19 mouse cellular contexts compared by ENCODE assay signal in the genomic region with DNA sequence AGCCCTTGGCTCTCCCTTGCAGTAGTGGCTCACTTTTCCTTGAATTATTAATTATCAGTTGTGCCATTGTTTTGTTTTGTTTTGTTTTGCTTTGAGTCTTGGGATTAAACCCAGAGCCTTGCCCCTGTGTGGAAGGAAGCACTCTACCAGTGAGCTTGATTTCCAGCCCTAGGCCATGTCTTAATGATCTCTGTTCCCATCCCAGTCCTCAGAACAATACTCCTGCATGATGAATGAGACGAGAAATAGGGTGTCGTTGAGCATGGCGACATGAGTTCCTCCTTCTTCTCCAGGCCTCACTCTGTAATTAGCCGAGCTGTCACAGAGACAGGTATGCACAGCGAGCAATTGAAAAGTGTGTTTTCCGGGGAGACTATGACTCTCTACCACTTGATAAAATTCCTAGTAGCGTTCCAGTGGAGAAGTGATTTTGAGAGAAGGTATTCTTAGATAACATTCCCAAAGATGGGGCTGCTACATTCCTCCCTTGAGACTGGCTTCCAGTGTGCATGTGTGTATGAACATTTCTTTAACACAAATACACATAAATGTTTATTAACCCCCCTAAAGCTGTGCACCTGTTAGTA.
DNase-seq lines count a peak whose midpoint lies in the region; ATAC-seq and TF ChIP-seq lines count a peak whose summit lies in the region.
"Had no signal": no experiment of that assay in that cellular context is flagged by ENCODE, and none has a peak within 500 bp of the region (broad histone marks: within the 10 kb centered on the region; RNA-seq: fewer than 3 reads in every experiment).

No protein-coding gene starts in this region.

- H3K4me3 ChIP-seq in heart, embryonic 13.5 days = no peak overlapping the region
- no peak overlapping the region for H3K4me3 ChIP-seq in hindbrain, embryonic 12.5 days
- no peak overlapping the region for H3K4me3 ChIP-seq in hindbrain, embryonic 10.5 days
- no peak overlapping the region for H3K4me3 ChIP-seq in lung, postnatal 0 days (ENCODE audit: low read depth, low read length)
- H3K4me3 ChIP-seq in midbrain, embryonic 15.5 days = no peak overlapping the region
- H3K4me3 ChIP-seq: gastrocnemius, adult 2 months; kidney, embryonic 15.5 days; limb, embryonic 13.5 days; liver, embryonic 12.5 days; myocyte; neural tube, embryonic 13.5 days had no signal

- no peaks in the 10 kb centered on the region for H3K36me3 ChIP-seq in heart, embryonic 13.5 days
- H3K36me3 ChIP-seq in hindbrain, embryonic 12.5 days = no peaks in the 10 kb centered on the region
- H3K36me3 ChIP-seq in hindbrain, embryonic 10.5 days = no peaks in the 10 kb centered on the region
- H3K36me3 ChIP-seq in lung, postnatal 0 days (ENCODE audit: insufficient read depth, low read length) = no peaks in the 10 kb centered on the region
- no peaks in the 10 kb centered on the region for H3K36me3 ChIP-seq in midbrain, embryonic 15.5 days (replicated peaks)
- H3K36me3 ChIP-seq: kidney, embryonic 15.5 days; limb, embryonic 13.5 days; liver, embryonic 12.5 days; neural tube, embryonic 13.5 days had no signal

- DNase-seq in heart, adult 8-10 months (ENCODE audit: low spot score) = no peak
- no peak for DNase-seq in hindbrain, embryonic 10.5 days (ENCODE audit: low spot score)
- DNase-seq in lung, postnatal 0 days (ENCODE audit: low spot score) = peak; percentile 42
- no peak for DNase-seq in lung, postnatal 14 days
- no peak for DNase-seq in retina, postnatal 1 day
- DNase-seq: adrenal gland, postnatal 25 days; cerebellum, adult 9-10 months; gastrocnemius, adult 2 months; kidney, adult 11 months; lung, postnatal 10 days had no signal

- peak; percentile 87 for TF ChIP-seq EP300 in lung, postnatal 0 days (IDR thresholded peaks at IDR 0.05)

- H3K27ac ChIP-seq in heart, embryonic 13.5 days (replicated peaks) = peak overlapping the region; percentile 81
- H3K27ac ChIP-seq in hindbrain, embryonic 12.5 days = no peak overlapping the region
- H3K27ac ChIP-seq in hindbrain, embryonic 10.5 days = no peak overlapping the region
- no peak overlapping the region for H3K27ac ChIP-seq in lung, postnatal 0 days (ENCODE audit: low read length)
- no peak overlapping the region for H3K27ac ChIP-seq in midbrain, embryonic 15.5 days
- H3K27ac ChIP-seq: gastrocnemius, adult 2 months; kidney, embryonic 15.5 days; limb, embryonic 13.5 days; liver, embryonic 12.5 days; neural tube, embryonic 13.5 days had no signal

- no peak overlapping the region for H3K9ac ChIP-seq in heart, embryonic 13.5 days
- no peak overlapping the region for H3K9ac ChIP-seq in hindbrain, embryonic 12.5 days
- H3K9ac ChIP-seq in lung, postnatal 0 days (replicated peaks; ENCODE audit: low read depth) = no peak overlapping the region
- no peak overlapping the region for H3K9ac ChIP-seq in midbrain, embryonic 15.5 days
- H3K9ac ChIP-seq: kidney, embryonic 15.5 days; limb, embryonic 13.5 days; liver, embryonic 12.5 days; neural tube, embryonic 13.5 days had no signal

- no peak for TF ChIP-seq CTCF in lung, postnatal 0 days (IDR thresholded peaks at IDR 0.05)

- ATAC-seq in heart, embryonic 13.5 days (ENCODE audit: extremely low read depth, insufficient number of reproducible peaks, low FRiP score, low TSS enrichment) = no peak
- 0 out of 2 replicates have a peak, but pooled peaks have one; percentile 35 for ATAC-seq in hindbrain, embryonic 12.5 days (ENCODE audit: low FRiP score)
- ATAC-seq in lung, postnatal 0 days = peak; percentile 71
- ATAC-seq in midbrain, embryonic 15.5 days (replicated peaks) = 0 out of 2 replicates have a peak, but pooled peaks have one; percentile 63
- ATAC-seq: forebrain, embryonic 14.5 days; liver, embryonic 12.5 days had no signal

- H3K4me1 ChIP-seq in heart, embryonic 13.5 days = peaks cover 36% of the 10 kb centered on the region
- H3K4me1 ChIP-seq in hindbrain, embryonic 12.5 days = peaks cover 14% of the 10 kb centered on the region
- peaks cover 13% of the 10 kb centered on the region for H3K4me1 ChIP-seq in hindbrain, embryonic 10.5 days (replicated peaks)
- H3K4me1 ChIP-seq in lung, postnatal 0 days (ENCODE audit: insufficient read depth, low read depth, low read length) = no peaks in the 10 kb centered on the region
- peaks cover 15% of the 10 kb centered on the region for H3K4me1 ChIP-seq in midbrain, embryonic 15.5 days

- H3K9me3 ChIP-seq in heart, embryonic 13.5 days = no peaks in the 10 kb centered on the region
- no peaks in the 10 kb centered on the region for H3K9me3 ChIP-seq in hindbrain, embryonic 12.5 days (replicated peaks)
- H3K9me3 ChIP-seq in hindbrain, embryonic 10.5 days = no peaks in the 10 kb centered on the region
- no peaks in the 10 kb centered on the region for H3K9me3 ChIP-seq in lung, postnatal 0 days (ENCODE audit: low read length)
- no peaks in the 10 kb centered on the region for H3K9me3 ChIP-seq in midbrain, embryonic 15.5 days
- H3K9me3 ChIP-seq: kidney, embryonic 15.5 days; limb, embryonic 13.5 days; liver, embryonic 12.5 days; neural tube, embryonic 13.5 days had no signal

- 17% methylated on average over 7 of the region's 7 CpGs for WGBS in heart, embryonic 13.5 days
- WGBS in hindbrain, embryonic 12.5 days = 57% methylated on average over 7 of the region's 7 CpGs
- WGBS in hindbrain, embryonic 10.5 days = 67% methylated on average over 7 of the region's 7 CpGs
- 38% methylated on average over 7 of the region's 7 CpGs for WGBS in lung, postnatal 0 days
- 58% methylated on average over 7 of the region's 7 CpGs for WGBS in midbrain, embryonic 15.5 days

- no peaks in the 10 kb centered on the region for H3K27me3 ChIP-seq in heart, embryonic 13.5 days (replicated peaks)
- no peaks in the 10 kb centered on the region for H3K27me3 ChIP-seq in hindbrain, embryonic 12.5 days
- no peaks in the 10 kb centered on the region for H3K27me3 ChIP-seq in hindbrain, embryonic 10.5 days (ENCODE audit: insufficient read depth, poor library complexity, severe bottlenecking)
- H3K27me3 ChIP-seq in lung, postnatal 0 days (replicated peaks; ENCODE audit: insufficient read depth, low read length) = no peaks in the 10 kb centered on the region
- H3K27me3 ChIP-seq in midbrain, embryonic 15.5 days (replicated peaks) = no peaks in the 10 kb centered on the region
- H3K27me3 ChIP-seq: kidney, embryonic 15.5 days; limb, embryonic 13.5 days; liver, embryonic 12.5 days; neural tube, embryonic 13.5 days had no signal

- H3K4me2 ChIP-seq in heart, embryonic 13.5 days = no peak overlapping the region
- no peak overlapping the region for H3K4me2 ChIP-seq in hindbrain, embryonic 12.5 days (replicated peaks)
- H3K4me2 ChIP-seq in lung, postnatal 0 days (replicated peaks; ENCODE audit: low read depth, low read length) = no peak overlapping the region
- H3K4me2 ChIP-seq in midbrain, embryonic 15.5 days = no peak overlapping the region
- H3K4me2 ChIP-seq: kidney, embryonic 15.5 days; limb, embryonic 13.5 days; liver, embryonic 12.5 days; neural tube, embryonic 13.5 days had no signal
